Mouse (Mus musculus) liver, embryonic 12.5 days (tissue): ENCODE measurements around the gene Hs6st1. TPM values are rescaled to one million over a fixed set of nuclear protein-coding genes. Genes with fewer than 3 reads are reported as not detected.
A peak's percentile ranks its signal among the peaks of the same experiment; 100 is the strongest.

Source experiments
- ATAC-seq: fragments of 200-750 bp; cut with Nextera tagmentation; 2 replicates; pipeline ENCODE4 v1.8.0; 2017; ENCODE audit warnings: moderate number of reproducible peaks, mild to moderate bottlenecking, moderate library complexity
- H3K27ac ChIP-seq: fragments of 300-500 bp; sonication (generic); 2 replicates; pipeline ENCODE4 v1.5.1; 2016; ENCODE audit warnings: mild to moderate bottlenecking
- H3K27me3 ChIP-seq: fragments of 300-500 bp; sonication (generic); replicated peaks from 2 replicates; pipeline ENCODE4 v1.6.1; 2016; ENCODE audit warnings: mild to moderate bottlenecking, moderate library complexity
- H3K36me3 ChIP-seq: fragments of 300-500 bp; sonication (generic); 2 replicates; pipeline ENCODE4 v1.6.1; 2016; ENCODE audit warnings: mild to moderate bottlenecking, moderate library complexity
- H3K4me1 ChIP-seq: fragments of 300-500 bp; sonication (generic); 2 replicates; pipeline ENCODE4 v1.6.1; 2016
- H3K4me2 ChIP-seq: fragments of 300-500 bp; sonication (generic); 2 replicates; pipeline ENCODE4 v1.6.1; 2016; ENCODE audit warnings: mild to moderate bottlenecking, moderate library complexity
- H3K4me3 ChIP-seq: fragments of 300-500 bp; sonication (generic); 2 replicates; pipeline ENCODE4 v1.5.1; 2016; ENCODE audit warnings: mild to moderate bottlenecking, moderate library complexity
- H3K9ac ChIP-seq: fragments of 300-500 bp; sonication (generic); 2 replicates; pipeline ENCODE4 v1.6.1; 2016; ENCODE audit warnings: mild to moderate bottlenecking, moderate library complexity
- H3K9me3 ChIP-seq: fragments of 300-500 bp; sonication (generic); replicated peaks from 2 replicates; pipeline ENCODE4 v1.6.1; 2016; ENCODE audit warnings: mild to moderate bottlenecking, moderate library complexity
- WGBS: fragments of 180-500 bp; shearing (Covaris S2); methylation state at CpG from one replicate; pipeline ENCODE4 v1.1.7; 2016; ENCODE audit not compliant: insufficient replicate concordance; 5-methylcytosine and 5-hydroxymethylcytosine counted together
- polyA plus RNA-seq: library from polyadenylated mRNA; unstranded; fragments of >200 nt; fragmentation: Nextera tagmentation; extraction: Ambion mirVana; gene quantifications from 2 replicates; pipeline ENCODE4 v1.2.1, GENCODE M21; 2016

Hs6st1 gene
- polyA plus RNA-seq, 1 experiment from 2014 or later: 21.9 TPM

- Histone ChIP-seq H3K4me3 (no peak overlapping the region), H3K9me3 (no peaks in the 10 kb centered on the region), H3K9ac (no peak overlapping the region), H3K36me3 (no peaks in the 10 kb centered on the region), H3K4me2 (no peak overlapping the region), H3K27me3 (peaks cover 39% of the 10 kb centered on the region), H3K4me1 (no peaks in the 10 kb centered on the region), H3K27ac (no peak overlapping the region)
- 77% methylated on average over 3 of the region's 3 CpGs for WGBS
- ATAC-seq: no peak
Observed at GRCm38 (mm10) chr1:36114844-36115243, 46.6 kb downstream of the Hs6st1 start.

DNA sequence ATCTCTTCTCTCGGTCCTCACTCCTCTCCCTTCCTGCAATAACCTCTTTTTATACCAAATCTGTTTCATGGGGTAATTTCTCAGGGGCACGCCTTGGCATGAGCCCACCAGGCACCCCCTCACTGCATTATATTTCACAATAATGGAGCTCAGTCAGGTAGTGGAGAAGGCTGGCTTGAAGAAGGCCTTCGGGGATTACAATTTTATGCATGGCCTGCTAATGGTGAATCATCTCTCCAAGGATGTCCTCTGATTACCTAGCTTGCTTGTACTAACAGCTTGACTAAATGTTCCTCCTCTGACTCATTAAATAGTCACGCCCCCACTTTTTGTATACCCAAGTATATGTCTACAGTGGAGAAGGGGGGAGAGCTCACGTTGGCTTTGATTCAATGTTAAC, 48.3 kb downstream of the Hs6st1 start:
- Histone ChIP-seq H3K27me3 (peaks cover 39% of the 10 kb centered on the region), H3K4me3 (no peak overlapping the region), H3K27ac (no peak overlapping the region), H3K36me3 (no peaks in the 10 kb centered on the region), H3K4me1 (no peaks in the 10 kb centered on the region), H3K4me2 (no peak overlapping the region), H3K9ac (no peak overlapping the region), H3K9me3 (no peaks in the 10 kb centered on the region)
- WGBS: 59% methylated on average over 5 of the region's 5 CpGs
- no peak for ATAC-seq

- 75% methylated on average over 9 of the region's 9 CpGs for WGBS
Observed at GRCm38 (mm10) chr1:36118061-36118685, 50.0 kb downstream of the Hs6st1 start.

DNA sequence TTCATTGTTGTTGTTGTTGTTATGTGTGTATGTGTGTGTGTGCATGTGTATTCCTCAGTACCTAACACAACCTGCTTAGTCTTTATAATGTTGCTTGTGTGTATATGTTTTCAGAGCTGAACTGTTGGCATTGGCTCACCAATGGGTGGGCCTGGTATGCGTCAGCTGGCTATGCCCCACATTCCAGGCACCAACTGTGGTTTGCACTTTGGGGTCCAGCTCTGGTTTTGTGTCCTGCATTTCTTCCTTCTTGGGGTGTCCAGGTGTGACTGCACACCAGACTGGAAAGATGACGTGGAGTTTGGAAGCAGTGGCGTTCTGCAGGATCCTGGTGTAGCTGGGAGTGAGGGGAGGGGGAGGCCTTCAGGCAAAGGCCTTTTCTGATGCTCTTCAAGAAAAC, 50.8 kb downstream of the Hs6st1 start:
- Histone ChIP-seq H3K27me3 (peaks cover 28% of the 10 kb centered on the region), H3K4me1 (no peaks in the 10 kb centered on the region), H3K36me3 (no peaks in the 10 kb centered on the region), H3K27ac (no peak overlapping the region), H3K4me3 (no peak overlapping the region), H3K9ac (no peak overlapping the region), H3K4me2 (no peak overlapping the region), H3K9me3 (no peaks in the 10 kb centered on the region)
- no peak for ATAC-seq
- WGBS: 68% methylated on average over 3 of the region's 3 CpGs

More at GRCm38 (mm10) chr1:36118061-36118685, 50.0 kb downstream of the Hs6st1 start:
- Histone ChIP-seq H3K36me3 (no peaks in the 10 kb centered on the region), H3K9me3 (no peaks in the 10 kb centered on the region), H3K4me2 (no peak overlapping the region), H3K27me3 (peaks cover 35% of the 10 kb centered on the region), H3K4me1 (no peaks in the 10 kb centered on the region), H3K9ac (no peak overlapping the region), H3K4me3 (no peak overlapping the region), H3K27ac (no peak overlapping the region)
- ATAC-seq: no peak

- Histone ChIP-seq H3K27me3 (peaks cover 27% of the 10 kb centered on the region), H3K4me3 (no peak overlapping the region), H3K4me2 (no peak overlapping the region), H3K9ac (no peak overlapping the region), H3K4me1 (no peaks in the 10 kb centered on the region), H3K9me3 (no peaks in the 10 kb centered on the region), H3K27ac (no peak overlapping the region), H3K36me3 (no peaks in the 10 kb centered on the region)
- no peak for ATAC-seq
- WGBS: 73% methylated on average over 4 of the region's 4 CpGs
Observed at GRCm38 (mm10) chr1:36119426-36119825, 51.2 kb downstream of the Hs6st1 start.

DNA sequence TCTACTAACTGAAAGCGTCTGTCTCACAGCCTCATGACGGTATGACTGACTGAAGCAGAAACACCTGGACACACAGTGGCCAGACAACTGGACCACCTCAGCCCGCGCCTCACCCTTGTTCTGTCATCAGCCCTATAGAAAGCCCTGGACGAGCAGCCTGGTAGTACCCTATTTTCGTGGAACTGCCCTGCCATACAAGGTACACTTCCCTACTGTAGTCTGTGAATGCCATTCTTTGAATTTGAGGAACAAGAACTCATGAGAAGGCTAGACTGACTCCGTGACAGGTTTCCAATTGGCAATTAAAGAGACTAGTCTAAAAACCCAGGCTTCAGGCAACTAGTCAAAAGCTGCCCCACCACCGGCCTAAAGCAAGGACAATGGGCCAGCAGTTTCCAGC, 53.0 kb downstream of the Hs6st1 start:
- no peaks in the 10 kb centered on the region for H3K4me1 ChIP-seq

DNA sequence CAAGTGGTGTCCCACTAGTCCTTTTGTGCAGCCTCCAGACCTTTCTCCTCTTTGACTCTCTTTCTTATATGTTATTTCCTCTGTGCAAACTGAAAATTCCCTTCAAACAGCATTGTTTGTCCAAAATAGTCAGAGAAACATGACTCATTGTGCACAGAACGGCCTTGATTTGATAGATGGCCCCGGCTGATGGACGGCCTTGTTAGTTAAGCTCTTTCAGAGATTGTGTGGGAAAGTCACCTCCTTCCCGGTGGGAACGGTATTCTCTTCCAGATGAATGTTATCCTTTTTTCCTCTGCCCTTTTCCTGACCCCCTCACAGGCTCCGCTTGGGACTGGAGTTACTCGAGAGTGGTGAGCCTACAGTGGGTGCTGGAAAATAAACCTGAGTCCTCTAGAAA, 56.9 kb downstream of the Hs6st1 start:
- ATAC-seq: no peak
- no peaks in the 10 kb centered on the region for H3K36me3 ChIP-seq
- H3K9ac ChIP-seq: no peak overlapping the region
- no peak overlapping the region for H3K4me3 ChIP-seq
- H3K27me3 ChIP-seq: peaks cover 3% of the 10 kb centered on the region; the same call in 1 of the 2 replicates
- H3K4me1 ChIP-seq: peaks cover 19% of the 10 kb centered on the region
- no peak overlapping the region for H3K27ac ChIP-seq
- 75% methylated on average over 7 of the region's 7 CpGs for WGBS
- no peaks in the 10 kb centered on the region for H3K9me3 ChIP-seq
- H3K4me2 ChIP-seq: no peak overlapping the region

More for the DNA sequence above, 53.0 kb downstream of the Hs6st1 start:
- no peak overlapping the region for H3K4me3 ChIP-seq
- H3K27me3 ChIP-seq: peaks cover 10% of the 10 kb centered on the region; the same call in 1 of the 2 replicates
- H3K27ac ChIP-seq: no peak overlapping the region
- no peak for ATAC-seq
- H3K9me3 ChIP-seq: no peaks in the 10 kb centered on the region
- WGBS: 78% methylated on average over 8 of the region's 8 CpGs
- H3K4me2 ChIP-seq: no peak overlapping the region
- H3K9ac ChIP-seq: no peak overlapping the region
- no peaks in the 10 kb centered on the region for H3K36me3 ChIP-seq

DNA sequence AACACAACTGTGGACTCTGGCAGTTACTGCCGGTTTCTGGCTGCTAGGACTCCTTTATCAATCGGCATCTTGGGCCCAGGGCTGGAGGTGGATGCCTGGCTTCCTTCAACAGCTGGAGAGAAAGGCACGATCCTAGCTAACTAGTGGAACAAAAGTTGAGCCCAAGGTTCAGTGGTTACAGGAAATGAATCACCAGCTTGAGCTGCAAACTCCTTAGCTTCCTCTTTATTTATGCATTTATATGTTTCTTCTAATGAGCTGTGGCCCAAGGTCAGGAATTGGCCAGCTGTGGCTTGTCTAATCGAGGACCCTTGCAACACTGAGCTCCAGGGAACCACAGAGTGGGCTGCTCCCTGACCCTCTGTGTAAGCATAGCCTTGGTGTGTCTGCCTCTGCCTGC, 60.9 kb downstream of the Hs6st1 start:
- ATAC-seq: no peak
- WGBS: 21% methylated on average over 4 of the region's 4 CpGs
- Histone ChIP-seq H3K4me2 (no peak overlapping the region), H3K4me1 (peaks cover 52% of the 10 kb centered on the region), H3K27me3 (peaks cover 2% of the 10 kb centered on the region; the same call in 1 of the 2 replicates), H3K4me3 (no peak overlapping the region), H3K27ac (peak overlapping the region; percentile 87), H3K9me3 (no peaks in the 10 kb centered on the region), H3K9ac (no peak overlapping the region; the same call in 1 of the 2 replicates), H3K36me3 (no peaks in the 10 kb centered on the region)

GRCm38 (mm10) chr1:36129881-36130280, 61.7 kb downstream of the Hs6st1 start:
- Histone ChIP-seq H3K4me2 (peak overlapping the region; percentile 62), H3K27ac (peak overlapping the region; percentile 87), H3K4me3 (no peak overlapping the region), H3K36me3 (no peaks in the 10 kb centered on the region), H3K9me3 (no peaks in the 10 kb centered on the region), H3K27me3 (no peaks in the 10 kb centered on the region), H3K4me1 (peaks cover 52% of the 10 kb centered on the region), H3K9ac (peak overlapping the region; percentile 60)
- 80% methylated on average over 8 of the region's 8 CpGs for WGBS
- no peak for ATAC-seq

GRCm38 (mm10) chr1:36130307-36131035, 62.3 kb downstream of the Hs6st1 start:
- peak overlapping the region; percentile 60 for H3K9ac ChIP-seq
- peak overlapping the region; percentile 87 for H3K27ac ChIP-seq
- peak; percentile 90 for ATAC-seq
- H3K27me3 ChIP-seq: no peaks in the 10 kb centered on the region
- H3K4me3 ChIP-seq: no peak overlapping the region
- H3K4me2 ChIP-seq: peak overlapping the region; percentile 62
- no peaks in the 10 kb centered on the region for H3K36me3 ChIP-seq
- no peaks in the 10 kb centered on the region for H3K9me3 ChIP-seq
- H3K4me1 ChIP-seq: peaks cover 52% of the 10 kb centered on the region
- WGBS: 32% methylated on average over 4 of the region's 4 CpGs

GRCm38 (mm10) chr1:36131154-36131553, 63.0 kb downstream of the Hs6st1 start:
- ATAC-seq: no peak
- Histone ChIP-seq H3K27ac (peak overlapping the region; percentile 87), H3K4me2 (peak overlapping the region; percentile 62), H3K4me3 (no peak overlapping the region), H3K9me3 (no peaks in the 10 kb centered on the region), H3K9ac (peak overlapping the region; percentile 60), H3K36me3 (no peaks in the 10 kb centered on the region), H3K27me3 (no peaks in the 10 kb centered on the region), H3K4me1 (peaks cover 52% of the 10 kb centered on the region)
- WGBS: 9% methylated on average over 4 of the region's 4 CpGs

DNA sequence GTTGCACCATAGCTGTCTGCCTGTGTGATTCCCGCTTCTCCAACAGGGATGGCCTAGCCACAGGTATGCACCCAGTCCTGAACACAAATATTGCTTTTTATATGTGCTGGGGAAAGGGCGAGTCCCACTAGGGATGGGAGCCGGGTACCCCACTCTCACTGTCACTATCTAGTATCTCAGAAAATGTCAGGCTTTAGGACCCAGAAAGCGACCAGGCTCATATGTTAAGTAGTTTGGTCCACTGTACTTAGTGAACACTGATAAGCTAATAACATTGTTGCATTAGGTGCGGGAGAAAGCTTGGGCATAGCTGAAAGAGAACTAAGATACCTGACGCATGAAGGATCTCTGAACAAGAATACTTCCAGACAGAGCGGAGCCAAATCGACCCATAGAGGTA, 63.6 kb downstream of the Hs6st1 start:
- H3K27ac ChIP-seq: peak overlapping the region; percentile 87
- peak; percentile 39; the same call in 1 of the 2 replicates for ATAC-seq
- H3K4me3 ChIP-seq: peak overlapping the region; percentile 39
- H3K4me1 ChIP-seq: peaks cover 52% of the 10 kb centered on the region
- no peaks in the 10 kb centered on the region for H3K36me3 ChIP-seq
- peak overlapping the region; percentile 60 for H3K9ac ChIP-seq
- no peaks in the 10 kb centered on the region for H3K9me3 ChIP-seq
- WGBS: 50% methylated on average over 8 of the region's 8 CpGs
- no peaks in the 10 kb centered on the region for H3K27me3 ChIP-seq
- peak overlapping the region; percentile 62 for H3K4me2 ChIP-seq
